Mouse (Mus musculus): ENCODE results near the gene Plpp7.

Plpp7 gene

DNA sequence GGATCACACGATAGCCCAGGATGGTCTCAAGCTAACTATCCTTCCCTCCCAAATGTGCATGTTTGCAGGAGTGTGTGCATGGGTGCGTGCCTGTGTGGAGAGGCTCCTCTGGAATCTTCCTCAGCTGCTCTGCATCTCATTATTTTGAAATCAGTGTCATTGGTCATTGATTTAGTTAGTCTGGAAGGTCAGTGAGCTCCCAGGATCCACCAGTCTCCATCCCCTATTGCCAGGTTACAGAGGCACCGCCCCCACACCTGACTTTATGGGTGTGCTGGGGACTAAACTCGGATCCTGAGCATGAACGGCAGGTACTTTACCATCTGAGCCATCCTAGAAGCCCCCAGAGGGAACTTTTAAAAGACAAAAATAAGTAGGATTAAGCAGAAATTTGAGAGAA lies 7.6 kb downstream of the Plpp7 start:
- DNase-seq (ENCODE audit: low read depth), result no peak

DNA sequence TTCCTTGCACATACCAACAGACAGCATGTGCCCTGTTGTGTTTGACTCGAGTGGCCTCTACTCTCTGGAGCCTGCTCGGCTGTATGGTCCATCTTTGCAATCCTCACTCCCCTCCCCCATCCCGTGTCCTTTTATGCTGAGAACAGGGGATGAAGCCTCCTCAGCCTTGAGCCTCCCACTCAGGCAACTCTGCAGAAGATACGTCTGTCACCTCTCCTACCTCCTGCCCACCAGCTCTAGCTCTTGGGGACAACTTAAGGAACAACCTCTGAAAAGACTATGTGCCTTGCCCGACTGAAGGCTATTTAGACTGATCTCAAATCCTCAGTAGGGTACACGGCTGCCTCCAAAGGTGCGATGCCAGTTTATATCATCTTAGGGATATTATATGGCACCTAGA lies 8.2 kb downstream of the Plpp7 start:
- no peak for DNase-seq (ENCODE audit: low read depth)

DNA sequence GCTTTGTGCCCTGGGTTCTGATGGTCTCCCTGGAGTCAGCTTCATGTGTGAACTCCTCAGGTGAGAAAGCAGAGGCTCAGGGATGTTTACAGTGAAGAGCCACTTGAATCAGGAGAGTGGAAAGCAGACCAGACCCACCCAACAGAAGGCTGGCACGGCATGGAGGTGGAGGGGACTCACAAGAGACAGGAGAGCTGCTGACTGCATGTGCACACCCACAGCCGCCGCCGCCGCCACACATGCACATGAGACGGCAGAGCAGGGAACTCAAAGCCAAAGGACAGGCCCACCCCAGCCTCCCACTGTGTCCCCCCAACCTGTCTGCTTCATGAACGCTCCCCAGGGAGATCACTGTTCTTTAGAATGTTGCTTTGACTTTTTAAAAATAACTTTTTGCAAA lies 8.8 kb downstream of the Plpp7 start:
- DNase-seq (ENCODE audit: low read depth), result no peak

DNA sequence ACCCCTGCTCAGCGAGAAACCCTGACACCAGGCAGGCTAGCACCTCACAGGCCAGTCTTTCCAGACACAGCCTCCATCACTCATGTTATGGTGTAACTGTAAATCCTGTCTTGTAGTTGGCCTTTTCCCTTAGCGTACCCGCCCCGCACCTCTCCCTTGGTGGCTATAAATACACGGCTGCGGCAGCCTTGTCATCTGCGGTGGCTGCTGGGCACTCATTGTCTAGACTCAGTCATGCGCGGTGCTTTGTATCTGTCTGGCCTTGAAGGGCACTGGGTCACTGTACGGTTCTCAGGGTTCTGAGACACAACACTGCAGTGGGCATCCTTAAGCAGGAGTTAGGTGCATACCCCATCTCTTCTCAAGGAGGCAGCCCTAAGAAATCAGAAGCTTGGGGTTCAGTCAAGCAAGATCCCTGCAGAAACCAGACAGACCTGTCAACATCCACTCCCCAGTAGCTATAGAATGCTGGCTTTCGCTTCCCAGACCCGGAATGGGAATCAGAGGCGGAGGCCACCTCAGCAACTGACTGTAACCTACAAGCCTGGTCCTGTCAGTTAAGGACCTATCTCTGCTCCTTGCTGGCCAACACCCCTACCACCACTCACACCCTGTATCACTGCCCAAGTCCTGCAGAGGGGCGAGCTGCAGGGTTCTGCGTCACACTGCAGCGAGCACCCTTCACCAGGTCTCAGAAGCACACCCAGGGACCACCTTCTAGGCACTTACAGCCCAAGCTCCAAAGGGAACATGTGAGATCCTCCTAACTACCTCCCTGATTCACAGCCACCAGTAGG lies 10.0 kb downstream of the Plpp7 start:
- no peak for DNase-seq (ENCODE audit: low read depth)

DNA sequence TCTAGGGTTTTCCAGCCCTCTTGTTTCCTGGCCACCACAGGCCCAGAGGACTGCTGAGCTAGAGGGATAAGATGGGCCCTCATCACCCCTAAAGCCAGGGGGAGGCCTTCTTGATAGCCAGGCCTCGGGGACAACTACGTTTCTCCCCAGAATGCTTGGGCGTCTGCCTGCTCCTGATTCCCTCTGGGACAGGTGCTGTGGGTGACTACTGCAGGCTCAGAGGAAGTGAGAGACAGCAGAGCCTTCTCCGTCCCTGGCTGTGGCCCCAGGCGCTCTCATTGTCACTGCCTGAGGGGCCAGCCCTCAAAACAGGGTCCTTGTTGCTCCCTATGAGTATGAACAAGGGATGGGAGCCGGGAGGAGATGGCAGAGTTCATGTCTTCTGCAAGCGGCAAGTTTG lies 10.6 kb downstream of the Plpp7 start:
- DNase-seq (ENCODE audit: low read depth), result no peak

DNA sequence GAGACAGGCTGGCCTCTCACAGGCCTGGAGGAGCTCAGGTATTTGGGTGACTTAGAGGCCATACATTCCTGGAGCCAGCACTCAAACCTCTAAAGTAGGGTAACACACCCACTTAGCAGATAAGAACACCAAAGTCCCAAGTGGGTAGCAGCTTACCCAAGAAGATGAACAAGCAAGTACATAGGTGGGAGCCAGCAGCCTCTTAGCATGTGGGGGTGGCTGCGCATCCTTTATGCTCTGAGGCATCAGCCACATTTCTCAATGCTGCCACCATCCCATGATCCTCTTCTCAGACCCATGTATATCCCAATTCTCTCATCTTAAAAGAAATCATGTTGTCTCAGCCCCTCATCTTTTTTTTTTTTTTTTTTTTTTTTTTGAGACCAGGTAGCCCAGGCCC lies 15.9 kb downstream of the Plpp7 start:
- DNase-seq (ENCODE audit: low read depth), result no peak

DNA sequence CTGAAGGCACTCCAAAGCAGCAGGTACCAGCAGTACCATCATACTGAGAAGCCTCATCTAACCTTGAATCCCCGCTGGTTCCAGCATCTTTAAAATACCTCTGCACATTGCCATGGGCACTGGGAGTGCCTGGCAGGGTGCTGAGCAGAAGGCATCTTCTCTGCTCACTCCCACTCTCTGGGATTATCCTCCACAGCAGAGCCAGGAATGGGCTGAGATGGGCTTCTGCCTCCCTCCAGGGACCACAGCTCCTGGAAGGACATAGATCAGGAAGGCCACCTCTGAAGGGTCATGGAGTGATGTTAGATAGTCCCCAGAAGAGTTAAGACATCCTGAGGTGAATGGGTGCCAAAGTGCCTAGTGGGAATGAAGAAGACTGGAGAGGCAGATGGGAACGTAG lies 17.2 kb downstream of the Plpp7 start:
- DNase-seq (ENCODE audit: low read depth), result no peak

DNA sequence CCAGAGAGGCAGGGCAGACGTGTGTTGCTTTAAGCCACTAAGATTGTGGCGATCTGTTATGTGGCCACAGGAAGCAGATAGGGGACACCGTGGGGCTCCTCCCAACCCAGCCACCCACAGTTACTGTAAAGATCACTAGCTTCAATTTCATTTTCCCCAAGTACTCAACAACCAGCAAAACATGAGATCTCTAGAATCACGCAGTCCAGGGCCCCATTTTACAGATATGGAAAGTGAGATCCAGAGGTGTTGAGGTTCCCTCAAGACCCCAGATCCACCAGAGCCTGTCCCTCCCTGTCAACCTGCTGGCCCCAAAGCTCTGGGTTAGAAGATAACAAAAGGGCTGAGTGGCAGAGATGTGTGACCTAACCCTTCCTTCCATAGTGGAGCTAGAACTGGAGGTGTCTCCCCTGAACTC lies 20.5 kb downstream of the Plpp7 start:
- peak; percentile 42 for DNase-seq (ENCODE audit: low read depth)

DNA sequence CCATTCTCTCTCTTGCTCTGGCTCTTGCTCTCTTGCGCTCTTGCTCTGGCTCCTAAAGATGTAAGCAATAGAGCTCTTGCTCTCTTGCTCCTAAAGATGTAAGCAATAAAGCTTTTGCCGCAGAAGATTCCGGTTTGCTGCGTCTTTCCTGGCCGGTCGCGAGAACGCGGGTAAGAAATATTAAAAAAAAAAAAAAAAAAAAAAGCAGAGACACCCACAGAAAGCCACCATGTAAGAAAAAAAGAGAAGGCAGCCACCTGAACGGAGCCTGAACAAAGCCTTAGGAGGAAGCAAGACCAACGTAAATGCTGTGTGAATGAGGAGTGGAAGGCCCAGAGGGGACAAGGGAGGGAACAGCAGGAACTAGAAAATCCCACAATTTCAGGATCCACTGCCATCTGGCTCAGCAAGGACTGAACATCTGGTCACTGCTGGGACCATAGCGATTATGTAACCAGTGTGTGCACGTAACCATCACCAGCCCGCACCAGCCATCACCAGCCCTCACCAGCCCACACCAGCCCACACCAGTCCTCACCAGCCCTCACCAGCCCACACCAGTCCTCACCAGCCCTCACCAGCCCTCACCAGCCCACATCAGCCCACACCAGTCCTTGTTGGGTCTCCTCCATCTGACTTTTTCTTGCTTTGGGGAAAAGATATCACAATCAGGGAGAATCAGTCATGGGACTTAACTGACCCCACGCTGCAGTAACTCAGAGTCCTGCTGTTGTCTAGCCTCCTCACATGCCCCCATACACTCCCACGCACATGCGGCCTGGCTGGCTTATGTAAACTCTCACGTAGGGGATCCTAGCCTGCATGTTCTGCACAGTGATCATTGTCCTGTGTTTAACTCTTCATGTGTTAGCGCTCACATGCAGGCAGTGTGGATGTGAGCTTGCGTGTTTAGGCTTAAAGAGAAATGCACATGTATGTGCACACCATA lies 24.7 kb downstream of the Plpp7 start:
- DNase-seq (ENCODE audit: low read depth), result no peak

DNA sequence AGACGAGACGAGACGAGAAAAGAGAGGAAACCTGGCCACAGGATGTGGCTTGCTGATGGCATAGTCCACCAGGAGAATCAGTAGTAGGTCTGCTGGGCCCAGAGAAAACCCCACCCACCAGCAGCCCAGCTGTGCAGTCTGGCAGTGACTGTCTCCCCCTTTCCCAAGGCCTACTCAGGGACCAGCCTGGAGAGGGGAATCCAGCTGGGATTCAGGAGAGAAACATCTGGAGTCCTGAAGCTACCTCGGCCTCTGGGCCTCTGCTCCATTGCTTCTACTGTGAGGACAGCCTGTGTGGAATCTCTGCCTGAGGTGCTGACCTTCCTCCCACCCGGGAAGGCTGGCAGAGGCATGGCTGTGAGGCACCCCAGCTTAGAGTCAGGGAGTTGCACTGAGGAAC lies 25.8 kb downstream of the Plpp7 start:
- peak; percentile 66 for DNase-seq (ENCODE audit: low read depth)

DNA sequence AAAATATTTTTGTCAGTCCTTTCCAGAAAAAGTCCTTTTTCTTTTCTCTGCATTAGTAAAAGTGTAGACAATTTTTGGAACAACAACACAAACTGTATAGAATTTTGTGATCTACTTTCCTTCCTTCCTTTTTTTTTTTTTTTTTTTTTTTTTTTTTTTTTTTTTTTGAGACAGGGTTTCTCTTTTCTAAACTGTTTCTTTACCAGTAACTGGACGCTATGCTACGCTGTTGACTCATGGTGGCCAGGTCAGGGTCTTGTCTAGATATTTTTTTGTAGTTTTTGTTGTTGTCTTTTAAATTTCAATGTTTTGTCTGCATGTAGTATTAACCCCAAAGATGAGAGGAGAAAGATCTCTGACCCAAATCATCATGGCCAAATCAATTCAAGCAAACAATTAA lies 26.5 kb downstream of the Plpp7 start:
- DNase-seq (ENCODE audit: low read depth), result no peak

DNA sequence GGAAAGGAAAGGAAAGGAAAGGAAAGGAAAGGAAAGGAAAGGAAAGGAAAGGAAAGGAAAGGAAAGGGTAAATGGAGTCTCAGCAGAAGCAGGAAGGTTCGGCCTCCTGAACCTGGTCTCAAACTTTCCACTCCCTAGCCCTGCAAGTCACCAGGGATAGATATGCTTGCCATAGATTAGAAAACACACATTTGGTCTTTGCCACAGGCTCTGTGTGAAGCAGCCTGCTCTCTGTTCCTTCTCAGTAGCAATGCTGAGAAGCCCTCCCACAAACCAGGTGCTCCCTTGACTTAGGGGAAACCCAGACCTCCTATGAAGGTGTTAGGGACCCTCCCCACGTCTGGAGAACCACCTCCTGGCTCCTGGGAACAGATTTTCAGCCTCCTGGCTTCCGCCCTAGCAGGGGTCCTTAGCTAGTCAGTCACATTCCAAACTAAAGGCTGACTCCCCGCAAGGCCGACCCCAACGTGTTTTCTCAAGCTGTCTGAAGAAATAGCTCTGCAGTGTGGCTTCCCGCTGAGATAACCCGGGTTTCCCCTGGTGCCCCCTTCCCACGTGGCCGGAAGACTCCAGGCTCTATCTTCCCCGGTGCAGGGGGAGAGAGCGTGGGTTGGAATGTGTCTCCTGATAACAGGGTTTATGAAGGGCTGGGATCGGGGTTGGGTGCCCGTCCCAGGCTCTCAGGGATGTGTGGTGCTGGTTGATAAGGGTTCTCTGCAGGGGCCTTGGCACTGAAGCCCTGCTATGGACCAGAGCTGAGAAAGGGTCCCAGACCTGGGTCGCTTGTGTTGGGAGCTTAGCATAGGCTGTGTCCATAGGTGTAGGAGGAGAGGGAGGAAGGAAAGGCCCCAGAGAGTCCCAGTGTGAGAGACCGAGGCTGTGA lies 32.6 kb downstream of the Plpp7 start:
- DNase-seq (ENCODE audit: low read depth), result peak; percentile 81

DNA sequence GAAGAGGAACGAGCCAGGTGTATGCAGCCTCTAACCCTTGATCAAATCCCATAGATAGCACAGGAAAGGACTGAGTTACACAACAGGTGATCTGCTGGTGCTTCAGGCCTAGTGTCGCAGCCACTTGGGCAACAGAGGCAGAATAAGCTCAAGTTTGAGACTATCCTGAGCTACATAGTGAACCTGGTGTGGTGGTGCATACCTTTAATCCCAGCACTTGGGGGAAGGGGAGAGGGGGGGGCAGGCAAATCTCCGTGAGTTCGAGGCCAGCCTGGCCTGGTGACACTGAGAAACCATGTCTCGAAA lies 33.2 kb downstream of the Plpp7 start:
- no peak for DNase-seq (ENCODE audit: low read depth)

DNA sequence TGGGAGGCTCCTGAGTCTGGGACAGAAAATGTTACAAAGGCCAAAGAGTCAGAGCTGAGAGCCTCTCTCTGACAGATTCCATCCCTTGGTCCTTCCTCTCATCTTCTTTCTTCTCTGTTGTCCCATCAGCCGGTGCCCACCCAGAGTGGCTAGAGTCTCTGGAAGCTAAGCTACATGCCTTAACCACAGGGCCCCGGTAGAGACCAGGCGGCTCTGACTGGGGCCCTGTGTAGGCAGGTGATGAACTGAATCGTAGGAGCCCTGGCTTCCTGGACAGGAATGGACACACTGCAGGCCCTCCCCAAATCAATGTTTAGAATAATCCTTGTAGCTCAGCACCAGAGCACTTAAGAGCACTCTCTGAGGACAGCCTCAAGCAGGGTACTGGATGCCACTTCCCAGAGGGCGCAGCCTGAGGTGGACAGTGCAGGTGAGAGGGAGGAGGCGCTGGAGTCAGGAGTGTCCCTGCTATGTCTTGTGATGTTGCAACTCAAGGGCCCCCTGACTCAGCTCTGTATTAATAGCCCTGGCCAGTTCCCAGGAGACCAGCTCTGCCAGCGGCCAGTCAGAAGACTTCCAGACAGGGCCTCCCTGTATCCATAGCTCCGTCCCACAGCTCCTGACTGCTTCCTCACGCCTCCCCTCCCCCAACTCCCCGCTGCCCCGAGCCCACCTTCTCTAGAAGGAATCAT lies 34.2 kb downstream of the Plpp7 start:
- no peak for DNase-seq (ENCODE audit: low read depth)

DNA sequence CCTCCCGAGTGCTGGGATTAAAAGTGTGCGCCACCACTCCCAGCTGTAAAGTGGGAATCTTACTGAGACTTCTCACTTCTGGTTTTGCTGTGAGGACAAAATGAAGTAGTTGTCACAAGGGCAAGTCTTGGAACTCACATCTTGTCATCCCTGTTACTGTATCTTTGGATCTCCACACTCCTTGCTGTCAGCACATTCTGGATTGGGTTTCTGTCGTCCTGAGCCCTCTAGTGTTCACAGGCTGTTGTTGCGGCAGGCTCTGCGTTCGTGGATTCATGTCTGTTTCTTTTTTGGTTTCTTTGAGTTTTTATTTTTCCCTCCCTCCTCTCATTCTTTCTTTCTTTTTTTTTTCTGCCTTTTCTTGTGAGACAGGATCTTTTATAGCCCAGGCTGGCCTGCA lies 35.1 kb downstream of the Plpp7 start:
- DNase-seq (ENCODE audit: low read depth), result peak; percentile 76

DNA sequence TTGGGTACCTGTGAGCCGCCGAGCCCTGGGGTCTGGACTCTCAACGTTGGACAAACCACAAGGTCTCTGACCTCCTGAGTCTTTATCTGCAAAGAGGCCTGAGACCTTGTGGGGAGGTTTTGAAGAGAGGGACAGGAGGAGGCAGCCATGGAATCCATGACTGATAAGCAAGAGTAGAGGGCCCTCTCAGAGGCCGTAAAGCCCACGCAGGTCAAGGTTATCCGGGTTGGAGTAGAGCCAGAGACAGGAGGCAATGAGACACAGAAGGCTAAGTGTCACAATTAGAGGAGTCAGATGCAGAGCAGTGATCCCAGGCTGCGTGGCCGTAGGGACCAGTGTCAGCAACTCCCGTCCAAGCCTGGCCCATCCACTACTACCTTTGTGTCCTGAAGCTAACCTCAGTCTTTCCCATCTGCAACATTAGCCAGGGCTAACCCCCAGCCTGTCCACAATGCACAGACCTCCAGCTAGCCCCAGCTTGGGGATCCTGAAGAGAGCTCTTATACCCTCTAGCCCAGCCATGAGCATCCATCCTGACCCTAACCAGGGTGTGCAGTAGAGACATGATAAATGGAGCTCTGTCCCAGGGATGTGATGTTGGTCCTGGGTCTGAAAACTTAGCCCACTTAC lies 36.0 kb downstream of the Plpp7 start:
- no peak for DNase-seq (ENCODE audit: low read depth)

DNA sequence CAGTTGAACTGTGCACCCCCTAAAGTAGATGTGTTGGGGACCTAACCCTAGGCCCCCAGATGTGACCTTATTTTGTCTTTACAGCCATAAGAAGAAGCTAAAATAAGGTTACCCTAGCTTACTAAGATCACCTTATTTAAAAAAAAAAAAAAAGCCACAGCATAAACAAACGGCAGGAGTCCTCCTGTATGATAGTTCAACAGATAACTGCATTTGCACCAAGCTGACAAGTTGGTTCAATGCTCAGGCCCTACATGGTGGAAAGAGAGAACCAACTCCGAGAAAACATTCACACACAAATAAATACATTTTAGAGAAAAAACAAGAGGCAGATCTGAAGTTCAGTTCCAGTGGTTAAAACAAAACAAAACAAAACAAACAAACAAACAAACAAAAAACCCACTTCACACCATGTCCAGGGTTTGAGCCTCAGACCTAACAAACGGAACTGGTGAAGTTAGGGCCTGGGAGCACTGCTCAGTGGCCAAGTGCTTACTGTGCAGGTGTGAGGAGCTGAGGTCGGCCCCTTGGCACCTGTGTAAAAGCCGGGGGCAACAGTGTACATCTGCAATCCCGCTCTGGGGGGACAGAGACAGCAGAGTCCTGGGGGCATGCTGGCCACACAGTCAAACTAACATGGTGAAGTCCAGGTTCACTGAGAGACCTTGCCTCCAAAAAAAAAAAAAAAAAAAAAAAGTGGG lies 36.7 kb downstream of the Plpp7 start:
- DNase-seq (ENCODE audit: low read depth), result no peak

DNA sequence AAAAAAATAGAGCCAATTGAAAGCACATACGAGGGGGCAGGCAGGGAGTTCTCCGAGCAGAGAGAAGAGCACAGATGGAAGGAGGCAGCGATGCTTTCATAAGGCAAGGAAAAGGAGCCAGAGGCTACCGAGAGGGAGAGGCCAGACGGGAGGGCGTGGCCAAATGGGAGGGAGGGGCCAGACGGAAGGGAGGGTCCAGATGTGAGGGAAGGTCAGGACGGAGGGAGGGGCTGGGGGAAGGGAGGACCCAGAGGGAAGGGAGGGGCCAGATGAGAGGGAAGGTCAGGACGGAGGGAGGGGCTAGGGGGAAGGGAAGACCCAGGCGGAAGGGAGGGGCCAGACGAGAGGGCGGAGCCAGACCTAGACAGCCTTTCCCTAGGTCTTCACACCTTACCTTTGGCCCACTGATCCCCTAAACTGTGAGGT lies 37.3 kb downstream of the Plpp7 start:
- peak; percentile 96 for DNase-seq (ENCODE audit: low read depth)

DNA sequence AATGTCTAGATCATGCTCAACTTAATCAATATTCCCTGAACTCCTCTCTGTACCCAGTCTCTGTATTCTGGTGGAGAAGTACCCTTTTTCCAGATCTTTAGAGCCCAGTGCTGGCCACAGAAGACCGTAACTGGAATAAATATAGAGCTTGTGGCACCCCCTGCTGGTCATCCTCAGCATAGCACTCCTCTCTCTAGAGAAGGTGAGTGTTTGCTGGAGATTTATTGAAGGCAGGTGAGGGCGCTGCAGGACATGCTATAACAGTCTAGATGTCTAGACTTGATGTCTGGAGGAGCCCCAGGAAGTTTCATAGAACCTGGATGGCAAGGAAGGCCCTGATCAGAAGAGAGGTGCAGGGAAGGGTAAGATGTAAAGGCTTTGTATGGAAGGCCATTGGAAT lies 38.7 kb downstream of the Plpp7 start:
- DNase-seq (ENCODE audit: low read depth), result peak; percentile 94

DNA sequence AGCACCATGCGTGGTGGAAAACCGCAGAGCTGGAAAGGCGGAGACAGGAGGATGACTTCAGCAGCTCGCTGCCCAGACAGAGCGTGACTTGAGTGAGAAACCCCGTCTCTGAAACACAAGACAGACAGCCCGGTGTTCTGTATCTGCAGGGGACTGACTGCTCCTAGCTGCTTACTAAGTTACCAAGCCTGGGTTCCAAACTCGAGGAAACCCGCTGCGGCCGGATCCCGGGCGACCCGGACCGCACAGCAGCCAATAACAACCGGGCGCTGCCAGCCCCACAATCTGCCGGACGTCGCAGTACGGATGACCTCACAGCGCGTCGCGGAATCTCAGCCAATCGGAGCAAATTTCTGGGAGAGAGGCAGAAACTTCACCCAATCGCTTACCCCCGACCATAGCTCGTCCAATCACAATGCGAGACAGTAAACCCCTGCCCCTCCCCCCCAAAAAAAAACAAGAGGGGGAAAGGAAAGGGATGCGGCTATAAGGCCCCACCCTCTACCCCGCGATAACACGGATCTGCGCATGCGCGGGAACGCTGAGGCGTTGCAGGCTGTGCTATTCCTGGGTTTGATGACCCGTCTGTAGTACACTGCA lies 42.4 kb downstream of the Plpp7 start:
- peak; percentile 100 for DNase-seq (ENCODE audit: low read depth)

Measured in 416B (cell line).